Mouse (Mus musculus) testis, adult 2 months (tissue): ENCODE data around the gene Tcam1.

Source experiments
- CTCF ChIP-seq: fragments of 200-500 bp; IDR thresholded peaks from 2 replicates; pipeline ENCODE4 v1.5.1; 2012; ENCODE audit warnings: low read depth, mild to moderate bottlenecking, inconsistent platforms, low read length, moderate library complexity; ENCODE audit not compliant: control insufficient read depth, insufficient read depth, insufficient replicate concordance
- POLR2A ChIP-seq: fragments of 200-500 bp; IDR thresholded peaks from 2 replicates; pipeline ENCODE4 v1.6.1; 2012; ENCODE audit warnings: low read depth, mild to moderate bottlenecking, inconsistent platforms, low read length, moderate library complexity; ENCODE audit not compliant: control insufficient read depth

DNA sequence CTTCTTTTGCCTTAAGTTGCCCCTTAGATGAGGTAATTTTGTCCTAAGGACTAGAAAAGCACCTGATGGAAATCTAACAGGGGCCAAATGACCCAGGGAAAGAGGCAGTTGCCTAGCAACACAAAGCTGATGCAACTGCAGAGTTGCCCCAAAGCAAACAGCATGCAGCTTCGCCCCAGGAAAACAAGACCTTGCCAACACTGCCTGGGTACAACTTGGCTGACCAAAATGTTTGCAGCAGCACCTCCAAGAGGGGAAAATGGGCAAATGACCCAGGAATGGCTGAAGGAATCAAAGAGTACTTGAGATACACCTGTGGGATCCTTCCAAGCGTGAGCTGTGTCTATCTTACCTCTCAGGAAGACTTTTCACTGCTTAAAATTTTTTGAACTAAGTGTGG, 15.4 kb downstream of the Tcam1 start:
- no peak for TF ChIP-seq CTCF
- TF ChIP-seq POLR2A = no peak
